Mouse (Mus musculus): ENCODE data around the gene Lamp1.

Gene Lamp1

GRCm38 (mm10) chr8:13200301-13201012 lies 41.5 kb downstream of the Lamp1 start, which contains the start of gene Grtp1:
TSS of gene Grtp1 (minus strand) at chr8:13200620.
- peak in 1 of 2 experiments; percentile 37 for DNase-seq (ENCODE audit: low spot score in 2 of 2)

DNA sequence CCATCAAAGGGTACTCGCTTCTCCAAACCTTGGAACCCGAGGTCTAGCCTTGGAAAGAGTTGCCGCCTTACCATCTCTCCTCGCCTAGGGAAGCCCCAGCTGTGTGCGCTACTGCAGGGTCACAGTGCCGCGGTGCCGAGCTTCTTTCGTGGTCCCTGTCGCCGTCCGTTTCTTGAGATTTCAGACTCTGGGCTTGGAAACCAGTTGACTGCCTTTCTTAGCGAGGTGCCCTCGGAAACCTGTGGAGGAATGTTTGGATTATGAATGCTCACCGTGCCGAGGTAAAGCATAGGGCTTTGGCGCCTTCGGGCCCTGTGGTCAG lies 42.0 kb downstream of the Lamp1 start:
- no peak for DNase-seq (ENCODE audit: low spot score in 2 of 2)

DNA sequence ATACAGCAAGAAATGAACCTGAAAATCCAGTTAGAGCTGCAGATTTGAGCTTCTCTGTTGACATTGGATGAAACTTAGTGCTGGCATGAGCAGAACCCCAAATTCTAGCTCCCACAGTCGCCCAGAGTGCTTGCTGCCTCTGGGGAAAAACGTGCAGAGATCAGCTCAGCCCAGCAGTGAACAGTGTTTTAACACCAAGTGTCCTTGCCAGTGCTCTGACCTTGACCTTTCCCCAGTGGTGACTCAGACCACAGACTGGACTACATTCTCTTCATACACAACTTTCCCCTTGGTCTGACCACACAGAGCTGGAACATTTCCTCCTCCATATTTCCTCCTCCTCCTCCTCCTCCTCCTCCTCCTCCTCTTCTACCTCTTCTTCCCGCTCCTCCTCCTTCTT lies 43.1 kb downstream of the Lamp1 start:
- DNase-seq (ENCODE audit: low spot score in 2 of 2), result no peak

DNA sequence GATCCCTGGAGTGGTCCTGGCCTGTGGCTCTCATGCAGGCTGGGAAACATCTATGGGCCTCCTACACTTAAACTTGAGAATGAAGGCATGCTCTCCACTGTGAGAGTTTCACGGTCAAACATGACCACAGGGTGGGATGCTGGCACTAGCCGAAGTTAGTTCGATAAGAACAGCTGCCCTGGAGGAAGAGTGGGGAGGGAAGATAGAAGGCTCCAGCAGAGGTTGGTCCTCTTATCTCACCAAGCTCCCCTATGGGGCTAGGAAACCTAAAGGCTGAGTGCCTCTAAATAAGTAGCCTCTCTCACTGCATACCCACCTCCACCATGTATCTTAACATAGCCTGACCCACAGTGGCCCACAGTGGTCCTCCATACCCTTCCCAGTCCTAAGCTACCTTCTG lies 43.8 kb downstream of the Lamp1 start:
- DNase-seq (ENCODE audit: low spot score in 2 of 2), result no peak

DNA sequence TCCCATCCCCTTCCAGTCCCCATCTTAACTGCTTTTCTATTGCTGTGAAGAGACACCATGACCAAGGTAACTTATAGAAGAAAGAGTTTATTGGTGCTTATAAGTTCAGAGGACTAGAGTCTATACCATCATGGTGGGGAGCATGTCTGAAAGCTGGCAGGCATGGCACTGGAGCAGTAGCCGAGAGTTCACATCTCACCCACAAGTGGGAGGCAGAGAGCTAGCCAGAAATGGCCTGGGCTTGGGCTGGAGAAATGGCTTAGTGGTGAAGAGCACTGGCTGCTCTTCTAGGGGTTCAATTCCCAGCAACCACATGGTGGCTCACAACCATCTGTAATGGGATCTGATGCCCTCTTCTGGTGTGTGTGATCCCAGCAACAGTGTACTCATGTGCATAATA lies 44.5 kb downstream of the Lamp1 start:
- no peak for DNase-seq (ENCODE audit: low spot score in 2 of 2)

GRCm38 (mm10) chr8:13204371-13205140 lies 45.6 kb downstream of the Lamp1 start:
- no peak for DNase-seq (ENCODE audit: low spot score in 2 of 2)

DNA sequence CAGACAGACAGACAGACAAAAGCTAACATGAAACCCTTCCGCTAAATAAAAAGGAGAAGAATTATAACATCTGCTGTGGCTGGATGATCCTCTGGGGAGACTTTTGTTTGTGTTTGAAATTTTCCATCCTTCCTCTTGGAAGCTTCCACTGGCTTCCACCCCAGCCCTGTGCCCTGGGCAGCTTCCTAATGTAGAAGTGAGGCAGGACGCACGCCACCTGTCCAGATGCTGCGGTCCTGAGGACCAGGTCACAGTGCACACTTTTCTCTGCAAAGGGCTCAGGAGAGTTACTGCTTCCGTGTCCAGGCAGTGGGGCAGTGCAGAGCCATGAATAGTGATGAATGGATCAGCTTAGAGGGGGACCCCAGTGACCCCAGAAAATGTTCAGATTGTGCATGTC lies 46.4 kb downstream of the Lamp1 start:
- DNase-seq (ENCODE audit: low spot score in 2 of 2), result no peak

DNA sequence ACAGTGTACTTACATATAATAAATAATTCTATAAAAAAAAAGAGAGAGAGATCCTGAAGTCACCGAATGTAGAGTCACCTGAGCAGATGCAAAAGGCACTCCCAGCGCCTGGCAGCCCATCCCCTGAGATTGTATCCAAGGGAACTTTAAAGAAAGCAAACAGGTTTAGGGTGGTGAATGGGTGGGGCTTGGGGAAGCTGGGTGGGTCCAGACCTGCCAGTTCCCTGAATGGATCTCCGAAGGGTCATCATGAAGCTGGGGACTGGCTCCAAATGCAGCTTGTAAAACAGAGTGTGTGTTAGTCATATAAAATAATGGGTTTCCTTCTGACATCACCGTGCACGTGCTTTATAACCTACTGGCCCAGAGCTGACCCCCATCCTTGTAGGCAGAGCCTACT lies 47.3 kb downstream of the Lamp1 start:
- no peak for DNase-seq (ENCODE audit: low spot score in 2 of 2)

- DNase-seq (ENCODE audit: low spot score in 2 of 2), result no peak
Measured at GRCm38 (mm10) chr8:13208627-13209355, 49.8 kb downstream of the Lamp1 start.

DNA sequence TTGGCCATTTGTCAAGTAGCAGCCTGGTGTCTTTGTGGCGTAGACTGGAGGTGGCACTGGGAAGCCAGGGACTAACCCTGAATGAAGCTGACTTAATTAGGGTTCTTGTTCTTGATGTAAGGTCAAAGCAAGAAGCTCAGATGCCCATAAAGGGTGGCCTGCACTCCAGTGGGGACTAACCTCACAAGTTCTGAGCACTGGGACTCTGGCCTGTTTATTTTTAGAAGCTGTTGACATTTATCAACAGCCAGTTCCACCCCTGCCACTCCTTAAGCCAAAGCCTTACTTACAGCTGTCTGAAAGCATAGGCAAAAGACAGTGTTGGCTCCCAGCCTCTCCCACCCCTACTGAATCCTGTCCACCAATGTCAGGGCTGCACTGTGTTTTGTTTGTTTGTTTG lies 50.8 kb downstream of the Lamp1 start:
- DNase-seq (ENCODE audit: low spot score in 2 of 2), result no peak

DNA sequence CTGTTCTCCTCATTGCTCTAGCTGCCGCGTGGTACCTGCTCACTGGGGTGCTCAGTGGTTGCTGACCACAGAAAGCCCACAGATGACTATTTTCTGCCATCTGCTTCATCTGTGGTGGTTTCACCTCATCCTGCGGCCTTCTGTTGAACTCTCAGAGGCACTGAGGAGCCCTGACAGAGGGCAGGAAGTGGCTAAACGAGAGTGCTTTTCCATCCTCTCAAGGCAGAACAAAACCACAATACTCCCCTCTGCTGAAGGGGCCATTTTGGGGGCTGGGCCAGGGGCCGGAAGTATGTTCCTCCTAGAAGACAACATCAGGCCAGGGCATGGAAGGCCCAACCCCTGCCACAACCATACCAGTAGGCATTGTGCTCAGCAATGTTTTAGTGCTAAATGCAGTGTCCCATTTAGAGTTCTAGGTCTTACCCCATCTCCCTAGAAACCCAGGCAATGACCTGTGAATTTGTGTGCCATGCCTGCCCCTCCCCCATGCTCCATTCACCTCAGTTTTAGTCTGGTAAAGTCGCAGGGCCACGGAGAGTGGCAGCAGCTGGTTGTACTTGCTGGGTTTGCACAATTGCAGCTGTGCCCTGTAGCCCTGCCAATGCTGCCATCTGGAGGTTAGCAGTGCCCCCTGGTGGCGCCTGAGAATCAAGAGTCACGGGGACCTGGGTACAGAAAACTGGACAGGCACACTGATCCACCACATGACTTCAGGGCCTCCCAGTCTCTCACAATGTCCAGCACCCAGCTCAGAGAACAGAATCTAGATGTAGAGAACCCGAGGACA lies 54.7 kb downstream of the Lamp1 start:
- peak; percentile 82 to 83 for DNase-seq (ENCODE audit: low spot score in 2 of 2)

GRCm38 (mm10) chr8:13216386-13216785 lies 57.4 kb downstream of the Lamp1 start:
- DNase-seq (ENCODE audit: low spot score in 2 of 2), result no peak

DNA sequence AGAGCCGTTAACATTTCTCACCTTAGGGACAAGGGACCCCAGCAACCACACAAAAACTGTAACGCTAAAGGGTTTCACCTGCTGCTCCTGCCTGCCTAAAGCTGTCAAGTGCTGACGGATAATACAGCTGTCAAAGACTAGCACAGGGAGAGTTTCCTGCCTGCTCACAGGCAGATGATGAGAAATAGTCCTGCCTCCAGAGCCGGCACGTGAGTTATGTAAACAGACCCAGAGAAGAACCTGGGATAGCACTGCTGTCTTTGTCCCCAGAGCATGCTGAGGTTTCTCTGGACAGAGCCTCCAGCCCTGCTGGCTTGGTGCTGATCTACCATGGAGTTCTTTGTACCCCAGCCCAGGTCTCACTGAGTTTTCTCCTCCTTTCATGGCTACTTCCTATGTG lies 58.1 kb downstream of the Lamp1 start:
- DNase-seq (ENCODE audit: low spot score in 2 of 2), result no peak

- DNase-seq (ENCODE audit: low spot score in 2 of 2), result no peak
Measured at GRCm38 (mm10) chr8:13217986-13218385, 59.0 kb downstream of the Lamp1 start.

GRCm38 (mm10) chr8:13218441-13218840 lies 59.5 kb downstream of the Lamp1 start:
- DNase-seq (ENCODE audit: low spot score in 2 of 2), result no peak

DNA sequence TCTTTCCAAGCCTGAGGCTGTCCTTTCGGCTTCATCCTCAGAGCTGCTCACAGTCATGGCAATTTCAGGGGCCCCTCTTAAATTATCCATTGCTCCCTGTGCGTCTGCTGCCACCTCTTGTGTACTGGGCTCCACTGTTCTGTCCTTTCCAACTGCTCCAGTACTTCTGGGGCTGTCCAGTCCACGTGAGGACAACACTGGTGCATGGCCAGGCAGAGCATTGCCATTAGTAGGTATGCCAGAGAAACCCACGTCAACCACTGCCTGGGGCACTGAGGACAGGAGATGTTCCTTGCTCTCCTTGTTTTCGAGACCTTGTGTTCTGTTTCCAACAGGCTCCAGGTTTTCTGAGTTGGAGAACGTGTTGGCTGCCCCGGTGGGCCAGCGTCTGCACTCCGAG lies 65.5 kb downstream of the Lamp1 start:
- no peak for DNase-seq (ENCODE audit: low spot score in 2 of 2)
